Comparison of ENCODE assay signal across 8 mouse cellular contexts in the genomic region with DNA sequence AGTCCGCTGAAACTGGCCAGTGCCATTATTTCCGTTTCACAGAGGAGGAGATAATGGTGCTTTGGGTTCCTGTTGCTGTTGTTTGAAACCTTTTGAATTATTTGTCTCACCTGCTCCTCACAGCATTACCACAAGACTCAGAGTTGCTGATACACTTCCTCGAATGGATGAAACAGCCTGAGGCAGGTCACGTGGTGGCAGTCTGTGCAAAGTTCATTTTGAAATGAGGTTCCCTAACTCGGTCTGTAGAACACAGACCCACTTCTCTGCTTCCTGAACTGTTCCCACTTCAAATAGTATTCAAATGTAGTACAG. TPM values are rescaled to one million over a fixed set of nuclear protein-coding genes. Genes with fewer than 3 reads are reported as not detected.
A peak's percentile ranks its signal among the peaks of the same experiment; 100 is the strongest.
DNase-seq lines count a peak whose midpoint lies in the region; ATAC-seq and TF ChIP-seq lines count a peak whose summit lies in the region.

No protein-coding gene starts in this region.

- peak overlapping the region; percentile 63 for H3K27ac ChIP-seq in bone marrow macrophage, adult 2 months (ENCODE audit: insufficient read depth, low read depth, low read length)
- peak overlapping the region; percentile 35; the same call in 1 of the 2 replicates for H3K27ac ChIP-seq in heart, embryonic 15.5 days
- H3K27ac ChIP-seq in thymus, adult 2 months (ENCODE audit: control insufficient read depth, insufficient read depth, low read length), result peak overlapping the region; percentile 86

- peak; percentile 7; the same call in 1 of the 2 replicates for ATAC-seq in cerebellum, adult (ENCODE audit: insufficient number of reproducible peaks, low FRiP score, low TSS enrichment)
- no peak for ATAC-seq in heart, embryonic 15.5 days (replicated peaks; ENCODE audit: insufficient number of reproducible peaks, insufficient read depth, low FRiP score, low read depth)
- ATAC-seq in megakaryocyte progenitor cell, adult 5-6 weeks (replicated peaks; ENCODE audit: poor library complexity), result peak; percentile 23

- no peak for DNase-seq in cerebellum, adult 8-10 months
- DNase-seq in kidney, postnatal 4 days, result peak; percentile 37 to 63
- DNase-seq in thymus, adult 2 months, result peak; percentile 68
- DNase-seq in gastrocnemius, postnatal 4 days (ENCODE audit: low spot score in 2 of 2), result no peak

- no peak for TF ChIP-seq POLR2A in bone marrow macrophage, adult 2 months (IDR thresholded peaks at IDR 0.05; ENCODE audit: borderline replicate concordance, low read depth, low read length)
- TF ChIP-seq POLR2A in thymus, adult 2 months (IDR thresholded peaks at IDR 0.05; ENCODE audit: control insufficient read depth, extremely low read depth, insufficient read depth, low read length, poor library complexity), result no peak

- H3K4me3 ChIP-seq in bone marrow macrophage, adult 2 months (ENCODE audit: insufficient read depth, low read length), result peak overlapping the region; percentile 79
- H3K4me3 ChIP-seq in heart, embryonic 15.5 days, result peak overlapping the region; percentile 73
- H3K4me3 ChIP-seq in thymus, adult 2 months (ENCODE audit: control insufficient read depth, insufficient read depth, low read length), result peak overlapping the region; percentile 75

- no peaks in the 10 kb centered on the region for H3K9me3 ChIP-seq in heart, embryonic 15.5 days (replicated peaks)

- peak overlapping the region; percentile 98 for H3K4me2 ChIP-seq in heart, embryonic 15.5 days

- no peaks in the 10 kb centered on the region for H3K36me3 ChIP-seq in heart, embryonic 15.5 days
- H3K36me3 ChIP-seq in thymus, adult 2 months (ENCODE audit: control insufficient read depth, insufficient read depth, low read length), result no peaks in the 10 kb centered on the region

- peaks cover 14% of the 10 kb centered on the region for H3K4me1 ChIP-seq in bone marrow macrophage, adult 2 months (ENCODE audit: control insufficient read depth, insufficient read depth, low read length)
- H3K4me1 ChIP-seq in heart, embryonic 15.5 days (replicated peaks), result peaks cover 6% of the 10 kb centered on the region
- H3K4me1 ChIP-seq in thymus, adult 2 months (replicated peaks; ENCODE audit: control insufficient read depth, insufficient read depth, low read length), result peaks cover 8% of the 10 kb centered on the region

- no peak for TF ChIP-seq CTCF in bone marrow macrophage, adult 2 months (IDR thresholded peaks at IDR 0.05; ENCODE audit: low read depth, low read length)
- TF ChIP-seq CTCF in thymus, adult 2 months (IDR thresholded peaks at IDR 0.05; ENCODE audit: borderline replicate concordance, control insufficient read depth, extremely low read depth, insufficient read depth, low read length, poor library complexity), result no peak

- H3K9ac ChIP-seq in heart, embryonic 15.5 days, result peak overlapping the region; percentile 65

- no peaks in the 10 kb centered on the region for H3K27me3 ChIP-seq in heart, embryonic 15.5 days
- no peaks in the 10 kb centered on the region for H3K27me3 ChIP-seq in thymus, adult 2 months (ENCODE audit: control insufficient read depth, insufficient read depth, low read length)

- 13% methylated on average over 5 of the region's 5 CpGs for WGBS in heart, embryonic 15.5 days
- under 1% methylated on average over 5 of the region's 5 CpGs for WGBS in thymus, adult 2 months

RNA-seq across cellular contexts. Expression of gene Plcxd2, which starts 0.8 kb away (rescaled TPM):
- 0.56 and 0.86 TPM in 2 replicates for polyA plus RNA-seq in bone marrow macrophage, adult 2 months (2012; ENCODE audit: insufficient read depth, insufficient read length, missing spikeins)
- 0.37 and 0.84 TPM in 2 replicates for polyA plus RNA-seq in heart, embryonic 15.5 days (2015; fragmentation: Nextera tagmentation; extraction: Ambion mirVana)
- 2.9 and 4.0 TPM in 2 replicates for total RNA-seq in megakaryocyte progenitor cell, adult 5-6 weeks (2015)
- total RNA-seq in megakaryocyte progenitor cell, adult 5-6 weeks (2017), result 4.3 and 5.9 TPM in 2 replicates
- 13.8 and 16.2 TPM in 2 replicates for polyA plus RNA-seq in thymus, adult 2 months (2012; rRNA removed)
- total RNA-seq in gastrocnemius, postnatal 4 days (2021), result under 1 TPM; 0.86 to 0.88 TPM

RNA-seq across cellular contexts. Expression of gene Phldb2, which starts 57.5 kb away (rescaled TPM):
- 0.44 and 1.3 TPM in 2 replicates for polyA plus RNA-seq in bone marrow macrophage, adult 2 months (2012; ENCODE audit: insufficient read depth, insufficient read length, missing spikeins)
- 38.4 and 39.8 TPM in 2 replicates for polyA plus RNA-seq in heart, embryonic 15.5 days (2015; fragmentation: Nextera tagmentation; extraction: Ambion mirVana)
- total RNA-seq in megakaryocyte progenitor cell, adult 5-6 weeks (2015), result 1.1 and 1.8 TPM in 2 replicates
- total RNA-seq in megakaryocyte progenitor cell, adult 5-6 weeks (2017), result 1.2 and 1.7 TPM in 2 replicates
- polyA plus RNA-seq in thymus, adult 2 months (2012; rRNA removed), result 0.94 and 1.8 TPM in 2 replicates
- total RNA-seq in gastrocnemius, postnatal 4 days (2021), result 10 to 100 TPM; 64.4 to 70.8 TPM

Comparison
In these comparisons a context has a peak if more than half of its experiments do, and no peak if none do; other contexts are left out.
1. DNase-seq: peak in kidney, postnatal 4 days (2 of 2) and thymus, adult 2 months (single experiment); none in cerebellum, adult 8-10 months (single experiment) and gastrocnemius, postnatal 4 days (0 of 2).
2. H3K27ac ChIP-seq: peak in every context shown above with its lines; median percentile 86 in thymus, adult 2 months; 63 in bone marrow macrophage, adult 2 months; 35 in heart, embryonic 15.5 days.
3. RNA of gene Phldb2, which starts 57.5 kb away (polyA plus RNA-seq): 38.4 to 39.8 TPM in heart, embryonic 15.5 days; 0.94 to 1.8 TPM in thymus, adult 2 months and 0.44 to 1.3 TPM in bone marrow macrophage, adult 2 months; every median in the first group is over 10 times any median in the second.
4. Peak in every context shown above with its lines, with median percentiles within 50 percentile points of each other: H3K4me3 ChIP-seq.